Mouse (Mus musculus): Measurements from ENCODE around the gene Bglap2.
"Not testable (repeated sequence)": the region's sequence is repeated elsewhere in the genome, so short reads cannot be mapped to it uniquely, and the experiment has no call there.

DNA sequence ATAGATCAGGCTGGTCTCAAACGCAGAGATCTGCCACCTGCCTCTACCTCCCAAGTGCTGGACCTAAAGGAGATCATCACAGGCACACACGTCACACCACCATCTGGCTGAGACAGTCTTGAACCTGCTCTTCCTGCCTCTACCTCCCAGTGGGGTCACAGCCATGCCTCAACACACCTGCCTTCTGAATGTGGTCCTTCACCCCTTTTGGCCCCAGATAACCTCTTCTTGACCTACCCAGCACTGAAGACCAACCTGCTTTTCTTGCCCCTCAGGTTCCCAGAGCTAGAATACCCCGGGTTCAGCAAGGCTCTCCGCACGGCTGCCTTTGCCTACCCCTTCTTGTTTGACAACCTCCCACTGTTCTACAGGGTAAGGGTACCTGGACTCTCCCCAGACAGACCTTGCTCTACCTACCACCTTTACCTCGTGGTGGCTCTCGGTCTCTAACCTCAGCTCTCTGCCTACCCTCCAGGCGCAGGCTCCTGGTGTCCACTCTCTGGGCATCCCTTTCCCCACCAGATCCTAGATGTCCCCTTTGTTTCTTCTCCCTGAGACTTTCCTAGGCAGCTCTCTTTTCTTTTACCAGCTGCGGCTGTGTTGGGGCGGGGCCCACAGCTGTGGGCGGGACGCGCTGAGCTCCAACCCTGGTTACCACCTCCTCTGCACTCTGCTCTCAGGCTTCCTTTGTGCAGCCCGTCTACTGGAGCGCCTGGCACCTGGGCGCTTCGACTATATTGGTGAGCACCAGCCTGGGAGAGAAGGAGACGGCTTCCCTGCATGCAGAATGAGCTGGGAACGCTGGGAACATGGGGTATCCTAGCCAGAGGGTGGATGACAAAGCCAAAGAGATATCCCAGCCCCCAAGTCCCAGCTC lies 2.5 kb downstream of the Bglap2 start:
- not testable (repeated sequence) for TF ChIP-seq CTCF (IDR thresholded peaks at IDR 0.05; ENCODE audit: extremely low read depth, insufficient read length, insufficient replicate concordance, low read depth, low read length); POLR2A (IDR thresholded peaks at IDR 0.05; ENCODE audit: low read depth, low read length)

Data from small intestine, adult 2 months (tissue).